ENCODE assay signal across 8 mouse cellular contexts in genomic region chr6:83101688-83102556, GRCm38 (mm10). TPM values are rescaled to one million over a fixed set of nuclear protein-coding genes. Genes with fewer than 3 reads are reported as not detected.
A peak's percentile ranks its signal among the peaks of the same experiment; 100 is the strongest.
DNase-seq lines count a peak whose midpoint lies in the region; ATAC-seq lines count a peak whose summit lies in the region.

No protein-coding gene starts in this region.

- peaks cover 5% of the 10 kb centered on the region; the same call in 1 of the 2 replicates for H3K4me1 ChIP-seq in embryonic facial prominence, embryonic 14.5 days (ENCODE audit: control insufficient read depth, insufficient read depth, low read length)
- peaks cover 17% of the 10 kb centered on the region for H3K4me1 ChIP-seq in heart, embryonic 16.5 days (ENCODE audit: control insufficient read depth, insufficient read depth, low read length)

- H3K4me3 ChIP-seq in embryonic facial prominence, embryonic 14.5 days (ENCODE audit: low read depth, low read length): peak overlapping the region; percentile 73
- H3K4me3 ChIP-seq in heart, embryonic 16.5 days (ENCODE audit: low read length): peak overlapping the region; percentile 81

- peak overlapping the region; percentile 73 for H3K9ac ChIP-seq in embryonic facial prominence, embryonic 14.5 days (ENCODE audit: low read depth, low read length)
- peak overlapping the region; percentile 92 for H3K9ac ChIP-seq in heart, embryonic 16.5 days (ENCODE audit: low read length)

- peak overlapping the region; percentile 97 for H3K4me2 ChIP-seq in embryonic facial prominence, embryonic 14.5 days (ENCODE audit: low read depth, low read length)
- peak overlapping the region; percentile 97 for H3K4me2 ChIP-seq in heart, embryonic 16.5 days (ENCODE audit: low read depth, low read length)

- H3K9me3 ChIP-seq in embryonic facial prominence, embryonic 14.5 days (ENCODE audit: control insufficient read depth, low read length): no peaks in the 10 kb centered on the region
- H3K9me3 ChIP-seq in heart, embryonic 16.5 days (replicated peaks; ENCODE audit: control insufficient read depth, low read length): no peaks in the 10 kb centered on the region

- 0 out of 2 replicates have a peak, but pooled peaks cover 5% of the 10 kb centered on the region for H3K27me3 ChIP-seq in embryonic facial prominence, embryonic 14.5 days (replicated peaks; ENCODE audit: control insufficient read depth, insufficient read depth, low read length)
- H3K27me3 ChIP-seq in heart, embryonic 16.5 days (ENCODE audit: control insufficient read depth, insufficient read depth, low read length): peaks cover 3% of the 10 kb centered on the region

- 0 out of 2 replicates have a peak, but pooled peaks cover 3% of the 10 kb centered on the region for H3K36me3 ChIP-seq in embryonic facial prominence, embryonic 14.5 days (ENCODE audit: control insufficient read depth, insufficient read depth, low read length)
- H3K36me3 ChIP-seq in heart, embryonic 16.5 days (ENCODE audit: control insufficient read depth, insufficient read depth): no peaks in the 10 kb centered on the region

- WGBS in embryonic facial prominence, embryonic 14.5 days: under 1% methylated on average over 58 of the region's 74 CpGs
- WGBS in heart, embryonic 16.5 days: under 1% methylated on average over 72 of the region's 74 CpGs

- peak; percentile 62 to 63 for DNase-seq in CD8-positive naive resting alpha-beta T cell, adult 2 months (ENCODE audit: low read depth in 2 of 2, low spot score in 2 of 2)
- peak; percentile 80 for DNase-seq in adrenal gland, postnatal 10 days
- DNase-seq in embryonic facial prominence, embryonic 14.5 days (ENCODE audit: low spot score): peak; percentile 79
- peak; percentile 80 for DNase-seq in kidney, postnatal 14 days
- DNase-seq in lung, postnatal 10 days: peak; percentile 72
- DNase-seq in retina, adult 2 months (ENCODE audit: low read depth, low spot score): peak; percentile 25
- DNase-seq in thymus, postnatal 25 days: peak; percentile 81

- peak; percentile 82 for ATAC-seq in embryonic facial prominence, embryonic 14.5 days (ENCODE audit: low read depth)
- peak; percentile 79 for ATAC-seq in heart, embryonic 16.5 days (replicated peaks; ENCODE audit: extremely low read depth, insufficient read depth, low FRiP score)

- H3K27ac ChIP-seq in embryonic facial prominence, embryonic 14.5 days (replicated peaks; ENCODE audit: low read depth, low read length): peak overlapping the region; percentile 74
- H3K27ac ChIP-seq in heart, embryonic 16.5 days (ENCODE audit: low read length): peak overlapping the region; percentile 87

RNA-seq across cellular contexts. Expression of gene Gm42688, which starts 0.5 kb away (rescaled TPM):
- total RNA-seq in adrenal gland, postnatal 10 days (2021): 1 to 10 TPM; 2.9 to 6.5 TPM
- polyA plus RNA-seq in embryonic facial prominence, embryonic 14.5 days (2014; fragmentation: Nextera tagmentation; extraction: Ambion mirVana): 2.1 TPM in 2 replicates
- 1.9 and 2.2 TPM in 2 replicates for polyA plus RNA-seq in heart, embryonic 16.5 days (2015; fragmentation: Nextera tagmentation; extraction: Ambion mirVana)

RNA-seq across cellular contexts. Expression of gene Ccdc142, which starts 0.5 kb away (rescaled TPM):
- total RNA-seq in adrenal gland, postnatal 10 days (2021): 1 to 10 TPM; 2.4 to 7.9 TPM
- 1.3 and 3.4 TPM in 2 replicates for polyA plus RNA-seq in embryonic facial prominence, embryonic 14.5 days (2014; fragmentation: Nextera tagmentation; extraction: Ambion mirVana)
- 2.0 and 2.6 TPM in 2 replicates for polyA plus RNA-seq in heart, embryonic 16.5 days (2015; fragmentation: Nextera tagmentation; extraction: Ambion mirVana)

RNA-seq across cellular contexts. Expression of gene Mrpl53, which starts 6.9 kb away (rescaled TPM):
- total RNA-seq in adrenal gland, postnatal 10 days (2021): 100 to 1,000 TPM; 109 to 115 TPM
- 136 and 145 TPM in 2 replicates for polyA plus RNA-seq in embryonic facial prominence, embryonic 14.5 days (2014; fragmentation: Nextera tagmentation; extraction: Ambion mirVana)
- 165 and 169 TPM in 2 replicates for polyA plus RNA-seq in heart, embryonic 16.5 days (2015; fragmentation: Nextera tagmentation; extraction: Ambion mirVana)

RNA-seq across cellular contexts. Expression of gene Mogs, which starts 13.4 kb away (rescaled TPM):
- total RNA-seq in adrenal gland, postnatal 10 days (2021): 10 to 100 TPM; 42.7 to 48.9 TPM
- 48.7 and 49.3 TPM in 2 replicates for polyA plus RNA-seq in embryonic facial prominence, embryonic 14.5 days (2014; fragmentation: Nextera tagmentation; extraction: Ambion mirVana)
- 14.0 and 23.9 TPM in 2 replicates for polyA plus RNA-seq in heart, embryonic 16.5 days (2015; fragmentation: Nextera tagmentation; extraction: Ambion mirVana)

RNA-seq across cellular contexts. Expression of gene Lbx2, which starts 15.8 kb away (rescaled TPM):
- 1 to 10 TPM; 5.8 to 8.7 TPM for total RNA-seq in adrenal gland, postnatal 10 days (2021)
- polyA plus RNA-seq in embryonic facial prominence, embryonic 14.5 days (2014; fragmentation: Nextera tagmentation; extraction: Ambion mirVana): 0.71 and 0.87 TPM in 2 replicates
- 0.35 and 0.40 TPM in 2 replicates for polyA plus RNA-seq in heart, embryonic 16.5 days (2015; fragmentation: Nextera tagmentation; extraction: Ambion mirVana)

Comparison
In these comparisons a context has a peak if more than half of its experiments do, and no peak if none do; other contexts are left out.
1. Peak in every context shown above with its lines: DNase-seq, ATAC-seq, H3K4me3 ChIP-seq and H3K27ac ChIP-seq.
2. DNase-seq: peak in every context shown above with its lines; median percentile 81 in thymus, postnatal 25 days; 80 in adrenal gland, postnatal 10 days; 80 in kidney, postnatal 14 days; 79 in embryonic facial prominence, embryonic 14.5 days; 72 in lung, postnatal 10 days; 62 in CD8-positive naive resting alpha-beta T cell, adult 2 months; 25 in retina, adult 2 months.